Mouse (Mus musculus): ENCODE measurements at regions not wholly inside any gene's neighbourhood (a gene's known extent, or its start where the extent isn't known, plus 50 kb on each side); places are given as distances from the start of the nearest gene placed in this dataset.

DNA sequence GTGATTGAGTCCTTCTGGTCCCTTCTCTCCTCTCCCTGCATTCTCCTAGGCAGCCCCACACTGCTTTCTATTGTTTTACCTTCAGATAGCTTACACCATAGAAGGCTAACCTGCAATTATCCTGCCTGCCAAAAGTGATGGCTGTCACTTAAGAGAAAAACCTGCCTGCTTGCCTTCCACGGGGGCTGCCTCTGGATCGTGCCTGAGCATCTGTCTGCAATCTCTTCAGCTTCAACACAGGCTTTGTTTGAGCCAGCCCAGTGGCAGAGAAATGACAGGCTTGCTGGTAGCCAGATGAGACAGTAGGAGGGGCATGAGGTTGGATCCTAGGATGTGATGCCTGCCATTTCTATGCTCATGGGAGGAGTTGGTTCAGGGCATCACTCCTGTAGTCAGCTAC is 345.2 kb upstream of the Tshz3 start:
- no peak for DNase-seq (ENCODE audit: low read depth, low spot score)

DNA sequence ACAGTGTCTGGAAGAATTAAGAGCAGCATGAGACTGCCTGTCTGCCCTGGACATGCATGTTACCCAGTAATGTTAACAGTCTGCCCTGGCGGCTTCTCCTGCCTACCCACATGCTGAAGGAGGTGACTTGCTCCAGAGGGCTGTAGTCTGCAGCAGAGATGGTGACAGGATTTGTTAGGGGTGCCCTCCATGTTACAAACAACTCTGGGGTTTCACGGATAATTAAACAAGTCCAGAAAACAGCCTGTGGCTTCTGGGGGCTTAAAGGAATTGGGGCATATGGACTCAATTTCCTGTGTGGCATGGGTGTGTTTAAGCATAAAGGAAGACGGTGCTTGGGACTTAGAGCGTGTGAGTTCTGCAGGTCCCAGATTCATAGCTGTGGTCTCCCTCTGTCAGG is 347.3 kb upstream of the Tshz3 start:
- DNase-seq (ENCODE audit: low read depth, low spot score): no peak

DNA sequence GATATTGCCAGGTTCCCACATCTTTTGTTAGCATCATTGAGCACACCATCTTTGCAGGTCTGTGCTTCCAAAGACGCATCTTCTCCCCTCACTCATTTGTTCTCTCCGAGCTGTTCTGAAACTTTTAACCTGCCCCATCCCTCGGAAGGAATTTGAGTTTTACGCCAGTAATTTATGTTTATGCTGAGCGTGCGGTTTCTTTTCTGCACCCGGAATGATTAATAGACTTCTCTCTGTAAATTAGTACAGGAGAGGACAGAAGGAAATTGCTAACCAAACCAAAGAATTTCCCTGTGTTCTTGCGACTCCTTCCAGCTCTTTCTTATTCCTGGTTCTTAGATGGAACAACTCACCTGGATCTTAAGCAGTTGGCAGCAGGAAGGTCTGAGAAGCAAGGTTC is 349.7 kb upstream of the Tshz3 start:
- no peak for DNase-seq (ENCODE audit: low read depth, low spot score)

DNA sequence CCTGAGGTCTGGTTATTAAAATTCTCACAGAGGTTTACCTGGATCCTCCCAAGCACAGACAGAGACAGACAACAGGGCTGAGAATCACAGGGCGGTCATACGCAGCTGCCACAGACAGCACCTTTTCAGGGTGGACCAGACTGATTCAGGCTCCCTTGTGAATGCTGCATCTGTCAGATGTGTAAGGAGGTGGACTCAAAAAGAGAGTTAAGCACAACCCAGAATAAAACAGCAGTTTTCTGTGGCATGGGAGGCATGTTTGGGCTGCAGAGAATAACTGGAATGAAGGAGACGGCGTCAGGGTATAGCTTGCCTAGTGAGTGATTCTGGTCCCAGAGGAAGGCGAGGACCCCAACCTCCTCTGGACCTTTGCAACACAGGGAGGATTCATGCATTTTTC is 363.1 kb upstream of the Tshz3 start:
- no peak for DNase-seq (ENCODE audit: low read depth, low spot score)

DNA sequence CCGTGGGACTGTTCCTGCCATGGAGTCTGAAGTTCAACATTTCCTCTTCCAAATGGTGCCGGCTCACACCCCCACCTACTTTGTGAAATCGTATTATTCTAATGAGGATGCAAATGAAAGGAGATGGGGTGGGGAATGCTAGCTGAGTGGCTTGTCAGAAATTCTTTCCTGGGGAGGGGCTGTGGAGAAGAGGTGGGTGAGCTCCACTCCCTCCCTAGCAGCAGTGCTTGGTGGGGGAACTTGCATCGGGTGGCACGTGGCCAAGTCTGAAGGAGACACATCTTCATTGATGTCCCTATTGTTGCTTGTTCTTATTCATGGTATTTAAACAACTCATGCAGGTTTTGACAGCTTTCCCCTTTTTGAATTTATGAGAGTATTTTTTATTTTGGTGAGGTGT is 363.8 kb upstream of the Tshz3 start:
- no peak for DNase-seq (ENCODE audit: low read depth, low spot score)

DNA sequence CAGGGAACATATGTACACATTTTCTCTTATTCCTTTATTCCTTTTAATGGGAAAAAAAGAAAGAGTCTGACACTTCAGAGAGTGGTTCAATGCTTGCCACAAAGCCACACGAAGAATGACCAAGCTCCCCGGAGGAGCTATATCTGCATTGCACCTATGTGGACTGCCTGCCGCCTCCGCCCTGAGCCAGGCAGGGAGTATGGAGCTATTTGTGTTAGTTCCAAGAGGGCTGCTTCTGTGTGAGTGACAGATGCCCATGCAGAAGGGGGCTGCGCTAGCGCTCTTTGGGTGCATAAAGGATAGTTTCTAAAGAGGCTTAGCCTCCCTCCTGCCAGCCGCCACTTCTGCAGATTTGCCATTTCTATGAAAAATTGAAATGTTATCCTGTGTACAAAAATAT is 365.3 kb upstream of the Tshz3 start:
- DNase-seq (ENCODE audit: low read depth, low spot score): no peak

- no peak for DNase-seq (ENCODE audit: low read depth, low spot score)
Measured at GRCm38 (mm10) chr7:36328141-36328540, 369.8 kb upstream of the Tshz3 start.

- DNase-seq (ENCODE audit: low read depth, low spot score): no peak
Measured at GRCm38 (mm10) chr7:36324035-36324434, 373.9 kb upstream of the Tshz3 start.

- DNase-seq (ENCODE audit: low read depth, low spot score): no peak
Measured at GRCm38 (mm10) chr7:36322181-36322580, 375.7 kb upstream of the Tshz3 start.

GRCm38 (mm10) chr7:36317466-36318212 is 380.3 kb upstream of the Tshz3 start:
- peak; percentile 84 for DNase-seq (ENCODE audit: low read depth, low spot score)

DNA sequence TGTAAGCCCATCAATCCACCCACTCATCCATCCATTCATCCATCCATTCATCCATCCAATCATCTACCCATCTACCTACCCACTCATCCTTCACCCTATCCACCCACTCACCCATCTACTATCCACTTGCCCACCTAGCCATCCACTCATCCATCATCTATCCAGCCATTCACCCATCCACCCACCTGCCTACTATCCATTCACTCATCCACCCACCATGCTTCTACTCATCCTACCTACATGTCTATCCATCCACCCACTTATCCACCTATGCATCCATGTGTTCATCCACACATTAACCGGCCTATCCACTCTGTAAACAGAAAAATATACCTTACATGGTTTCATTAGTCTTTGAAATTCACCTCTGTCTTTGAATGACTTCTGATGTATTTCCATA is 384.2 kb upstream of the Tshz3 start:
- DNase-seq (ENCODE audit: low read depth, low spot score): no peak

GRCm38 (mm10) chr7:36309761-36310605 is 387.9 kb upstream of the Tshz3 start:
- DNase-seq (ENCODE audit: low read depth, low spot score): peak; percentile 79

DNA sequence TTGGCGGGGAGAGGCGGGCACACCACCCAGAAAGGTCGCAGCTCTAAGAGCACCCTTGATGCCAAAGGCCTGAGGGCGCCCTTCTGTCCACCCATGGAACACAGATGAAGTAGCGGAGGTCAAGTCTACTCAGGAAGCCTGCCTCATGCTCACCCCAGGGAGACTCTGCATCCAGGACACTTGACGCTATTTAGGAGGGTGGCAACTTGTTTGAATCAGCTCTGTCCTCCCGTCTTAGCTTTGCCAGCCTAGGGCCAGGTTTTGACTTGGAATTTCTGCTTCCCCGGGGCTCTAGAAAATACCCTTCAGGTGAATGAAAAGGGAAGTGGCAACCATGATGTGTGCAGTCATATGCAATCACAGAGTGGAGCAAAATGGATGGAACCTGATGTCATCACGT is 389.2 kb upstream of the Tshz3 start:
- DNase-seq (ENCODE audit: low read depth, low spot score): no peak

DNA sequence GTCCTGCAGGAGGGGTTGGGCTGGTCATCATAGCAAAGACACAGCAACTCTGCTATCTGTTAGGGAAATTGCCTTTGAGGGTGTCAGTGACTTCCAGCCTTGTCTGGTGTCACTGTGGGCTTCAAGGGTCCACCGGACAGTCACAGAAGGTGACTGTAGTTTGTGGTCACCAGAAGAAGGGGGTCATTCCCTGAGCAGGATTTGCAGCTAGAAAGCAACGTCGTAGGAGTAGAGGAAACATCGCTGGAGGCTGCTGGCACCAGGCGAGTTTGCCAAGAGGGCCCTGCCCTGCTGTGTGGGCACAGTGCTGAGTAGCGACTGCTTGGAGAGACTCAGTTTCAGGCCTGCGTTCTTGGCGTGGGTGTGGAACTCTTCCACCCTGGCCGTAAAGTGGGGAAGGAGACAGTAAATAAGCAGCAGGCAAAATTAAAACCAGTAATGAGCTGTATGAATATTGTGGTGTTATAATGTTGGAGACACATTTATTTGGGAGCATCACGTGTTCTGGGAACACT is 389.8 kb upstream of the Tshz3 start:
- no peak for DNase-seq (ENCODE audit: low read depth, low spot score)

GRCm38 (mm10) chr7:36277275-36277674 is 420.6 kb upstream of the Tshz3 start:
- no peak for DNase-seq (ENCODE audit: low read depth, low spot score)

DNA sequence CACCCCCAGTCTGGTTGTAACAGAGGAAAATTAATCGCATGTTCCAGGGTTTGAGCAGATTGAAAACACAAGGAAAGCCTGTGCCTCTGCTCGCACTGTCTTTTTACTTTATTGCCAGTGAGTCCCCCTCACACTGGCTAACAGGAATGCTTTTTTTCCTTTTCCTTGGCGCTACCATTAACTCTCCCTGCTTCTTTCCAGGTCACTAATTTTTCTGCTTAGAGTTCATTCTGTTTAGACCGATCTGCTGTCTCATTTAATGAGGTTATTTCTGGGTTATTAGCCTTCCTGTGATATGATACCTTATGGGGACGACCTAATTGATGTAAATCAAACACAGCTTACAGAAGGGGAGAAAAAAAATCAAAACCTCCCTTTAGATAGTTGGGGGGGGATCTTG is 429.0 kb upstream of the Tshz3 start:
- no peak for DNase-seq (ENCODE audit: low read depth, low spot score)

DNA sequence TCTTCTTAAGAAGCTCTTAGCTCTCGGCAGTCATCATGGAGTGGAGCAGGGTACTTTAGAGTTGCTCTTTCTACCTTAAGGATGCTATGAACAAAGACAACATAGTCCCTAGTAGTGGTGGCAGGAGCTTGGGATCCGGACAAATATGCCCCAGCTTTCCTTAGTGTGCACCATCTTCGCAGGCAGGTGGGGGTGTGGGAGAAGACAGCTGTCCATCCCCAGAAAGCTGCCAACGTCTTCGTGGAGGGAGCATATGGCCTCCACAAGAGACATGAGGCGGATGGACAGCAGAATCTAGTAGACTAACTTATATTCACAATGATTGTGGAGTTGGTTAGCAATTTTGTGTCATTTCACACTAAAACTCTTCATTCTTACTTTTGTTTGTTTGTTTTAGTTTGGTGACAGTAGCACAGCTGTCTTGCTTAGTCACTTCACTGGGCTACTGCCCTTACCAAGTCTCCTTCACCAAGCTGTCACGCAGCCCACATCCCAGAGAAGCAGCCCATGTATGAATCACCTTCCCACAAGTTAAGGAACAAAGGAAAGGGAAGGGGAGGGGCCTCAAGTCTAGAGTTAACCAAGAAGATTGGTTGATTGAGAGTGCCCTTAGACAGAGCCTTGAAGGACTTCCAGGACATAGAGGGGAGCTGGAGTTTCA is 432.6 kb upstream of the Tshz3 start:
- DNase-seq (ENCODE audit: low read depth, low spot score): no peak

GRCm38 (mm10) chr7:36262124-36262710 is 435.7 kb upstream of the Tshz3 start:
- peak; percentile 62 for DNase-seq (ENCODE audit: low read depth, low spot score)

DNA sequence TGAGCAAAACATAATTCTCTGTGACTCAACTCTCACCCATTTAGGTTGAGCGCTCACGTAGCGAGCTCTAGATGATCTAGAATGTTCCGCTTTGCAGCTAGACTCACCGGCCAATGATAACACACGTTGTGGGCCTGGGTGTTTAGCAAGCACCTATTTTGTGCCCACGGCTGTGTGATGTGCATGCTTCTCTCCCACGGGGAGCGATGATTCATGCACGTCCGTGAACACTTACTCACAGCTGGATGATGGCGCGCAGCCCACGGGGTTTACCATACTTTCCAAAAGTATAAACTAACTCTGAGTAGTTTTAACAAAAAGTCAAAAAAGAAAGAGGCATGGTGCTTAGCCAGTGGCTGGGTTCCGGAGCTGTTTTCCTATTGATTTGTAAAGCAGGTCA is 440.8 kb upstream of the Tshz3 start:
- DNase-seq (ENCODE audit: low read depth, low spot score): no peak

- DNase-seq (ENCODE audit: low read depth, low spot score): peak; percentile 30
Measured at GRCm38 (mm10) chr7:36247356-36247755, 444.6 kb upstream of the Zfp507 start.

DNA sequence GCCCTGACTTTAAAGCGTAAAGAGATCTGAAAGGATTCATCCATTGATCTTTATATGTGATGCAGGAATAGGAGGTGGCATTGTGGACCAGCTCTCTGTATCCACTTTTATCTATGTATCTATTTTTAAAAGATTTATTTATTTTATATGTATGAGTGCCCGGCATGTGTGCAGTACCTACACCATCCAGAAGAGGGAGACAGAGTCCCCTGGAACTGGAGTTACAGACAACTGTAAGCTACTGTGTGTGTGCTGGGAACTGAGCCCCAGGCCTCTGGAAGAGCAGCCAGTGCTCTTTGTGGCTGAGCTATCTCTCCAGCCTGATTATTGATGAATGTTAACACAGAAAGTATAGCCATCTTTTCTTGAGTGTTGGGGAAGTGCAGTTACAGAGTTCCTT is 433.9 kb upstream of the Zfp507 start:
- DNase-seq (ENCODE audit: low read depth, low spot score): no peak

DNA sequence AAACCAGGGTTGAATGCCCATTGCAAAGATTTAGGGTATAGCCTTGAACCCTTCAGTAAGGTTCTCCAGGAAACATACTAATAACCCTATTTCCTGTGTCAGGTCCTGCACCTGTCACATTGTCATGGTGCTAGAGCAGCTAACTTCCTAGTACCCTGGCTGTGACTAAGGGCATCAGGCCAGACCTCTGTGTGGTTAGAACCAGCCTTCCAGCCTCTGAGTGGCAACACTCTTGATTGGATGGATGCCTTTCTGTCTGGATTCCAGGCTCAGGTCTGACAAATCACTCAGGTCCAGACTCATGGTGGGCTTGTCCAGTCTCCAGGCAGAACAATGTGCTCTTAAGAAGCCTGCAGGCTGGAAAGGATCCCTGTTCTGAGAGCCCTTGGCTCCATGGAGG is 426.2 kb upstream of the Zfp507 start:
- no peak for DNase-seq (ENCODE audit: low read depth, low spot score)

Measured in skeletal muscle tissue, adult 2 months (tissue).